Comparison of ENCODE assay signal across 8 mouse cellular contexts in the genomic region with DNA sequence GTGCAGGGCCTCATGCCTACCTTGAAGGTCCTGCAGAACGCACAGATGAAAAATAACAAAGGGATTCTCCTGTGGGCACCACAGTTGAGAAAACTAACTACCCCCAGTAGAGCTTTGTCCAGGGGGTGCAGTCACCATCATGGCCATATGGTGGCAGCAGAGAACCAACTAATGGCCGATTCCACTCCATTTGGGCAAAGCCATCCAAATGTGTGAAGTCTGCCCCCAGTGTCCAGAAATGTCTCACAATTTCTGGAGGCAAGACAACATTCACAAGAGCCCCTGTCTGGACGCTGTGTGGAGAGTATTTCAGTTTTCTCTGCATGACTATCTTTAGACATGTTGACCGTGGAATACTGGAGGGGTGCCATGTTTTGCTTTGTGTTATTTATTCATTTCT. TPM values are rescaled to one million over a fixed set of nuclear protein-coding genes. Genes with fewer than 3 reads are reported as not detected.
DNase-seq lines count a peak whose midpoint lies in the region; ATAC-seq and TF ChIP-seq lines count a peak whose summit lies in the region.

No protein-coding gene starts in this region.

- H3K36me3 ChIP-seq in kidney, adult 2 months (ENCODE audit: control insufficient read depth, insufficient read depth, low read length): no peaks in the 10 kb centered on the region
- peaks cover 14% of the 10 kb centered on the region for H3K36me3 ChIP-seq in limb, embryonic 13.5 days

- peak; percentile 99 for TF ChIP-seq CTCF in kidney, adult 2 months (conservative IDR thresholded peaks at IDR 0.05; ENCODE audit: insufficient read depth, insufficient read length, low read depth, low read length)

- H3K27ac ChIP-seq in kidney, adult 2 months (ENCODE audit: insufficient read depth, low read depth, low read length): no peak overlapping the region
- H3K27ac ChIP-seq in limb, embryonic 13.5 days: no peak overlapping the region

- H3K4me2 ChIP-seq in limb, embryonic 13.5 days (replicated peaks): no peak overlapping the region

- ATAC-seq in granulocyte monocyte progenitor cell, adult 5-6 weeks (replicated peaks; ENCODE audit: poor library complexity, severe bottlenecking): peak; percentile 74
- ATAC-seq in limb, embryonic 13.5 days (ENCODE audit: low FRiP score, low read depth): peak; percentile 22; the same call in 1 of the 2 replicates

- no peaks in the 10 kb centered on the region for H3K27me3 ChIP-seq in kidney, adult 2 months (replicated peaks; ENCODE audit: control insufficient read depth, insufficient read depth, low read length)
- peaks cover 30% of the 10 kb centered on the region for H3K27me3 ChIP-seq in limb, embryonic 13.5 days

- H3K4me1 ChIP-seq in kidney, adult 2 months (ENCODE audit: control insufficient read depth, insufficient read depth, low read length): peaks cover 3% of the 10 kb centered on the region; the same call in 1 of the 2 replicates
- H3K4me1 ChIP-seq in limb, embryonic 13.5 days: peaks cover 54% of the 10 kb centered on the region

- H3K4me3 ChIP-seq in kidney, adult 2 months (ENCODE audit: insufficient read depth, low read depth, low read length): no peak overlapping the region
- H3K4me3 ChIP-seq in limb, embryonic 13.5 days: no peak overlapping the region

- no peak overlapping the region for H3K9ac ChIP-seq in limb, embryonic 13.5 days

- TF ChIP-seq POLR2A in kidney, adult 2 months (IDR thresholded peaks at IDR 0.05; ENCODE audit: low read depth, low read length): no peak

- no peaks in the 10 kb centered on the region for H3K9me3 ChIP-seq in limb, embryonic 13.5 days

- DNase-seq in 3T3-L1 (ENCODE audit: low read depth, low spot score): peak; percentile 92
- peak; percentile 87 for DNase-seq in adrenal gland, adult 2 months
- peak; percentile 79 for DNase-seq in embryo, embryonic 11.5 days (ENCODE audit: low read depth, low spot score)
- peak; percentile 87 for DNase-seq in kidney, adult 2 months
- DNase-seq in monocyte, adult 2 months (ENCODE audit: low read depth in 1 of 2, low spot score in 2 of 2): peak; percentile 64 to 80
- peak; percentile 87 to 91 for DNase-seq in spleen, postnatal 10 days (ENCODE audit: low spot score in 2 of 2)

- WGBS in kidney, adult 2 months: 2% methylated on average over 4 of the region's 4 CpGs
- 5% methylated on average over 4 of the region's 4 CpGs for WGBS in limb, embryonic 13.5 days

RNA-seq across cellular contexts. Expression of a gene that starts 1.9 kb away (rescaled TPM):
- 1 to 10 TPM; 7.4 to 8.1 TPM for total RNA-seq in adrenal gland, adult 2 months (2021)
- 34.0 and 41.0 TPM in 2 replicates for polyA plus RNA-seq in adrenal gland, adult 2 months (2012; rRNA removed)
- not detected in 2 replicates for total RNA-seq in granulocyte monocyte progenitor cell, adult 5-6 weeks (2014; fragmentation: Nextera tagmentation)
- 0.26 and 6.3 TPM in 2 replicates for total RNA-seq in granulocyte monocyte progenitor cell, adult 5-6 weeks (2017)
- polyA plus RNA-seq in kidney, adult 2 months (2012; rRNA removed): 1.2 and 2.8 TPM in 2 replicates
- polyA plus RNA-seq in limb, embryonic 13.5 days (2015; fragmentation: Nextera tagmentation; extraction: Ambion mirVana): 3.2 and 3.3 TPM in 2 replicates

RNA-seq across cellular contexts. Expression of a gene that starts 16.8 kb away (rescaled TPM):
- total RNA-seq in adrenal gland, adult 2 months (2021): 10 to 100 TPM; 19.2 to 20.5 TPM
- polyA plus RNA-seq in adrenal gland, adult 2 months (2012; rRNA removed): 41.3 and 42.9 TPM in 2 replicates
- 6.1 and 9.3 TPM in 2 replicates for total RNA-seq in granulocyte monocyte progenitor cell, adult 5-6 weeks (2014; fragmentation: Nextera tagmentation)
- 16.5 and 19.5 TPM in 2 replicates for total RNA-seq in granulocyte monocyte progenitor cell, adult 5-6 weeks (2017)
- polyA plus RNA-seq in kidney, adult 2 months (2012; rRNA removed): 34.9 and 42.5 TPM in 2 replicates
- 11.0 and 13.4 TPM in 2 replicates for polyA plus RNA-seq in limb, embryonic 13.5 days (2015; fragmentation: Nextera tagmentation; extraction: Ambion mirVana)

RNA-seq across cellular contexts. Expression of a gene that starts 23.5 kb away (rescaled TPM):
- not detected for total RNA-seq in adrenal gland, adult 2 months (2021)
- not detected in 2 replicates for polyA plus RNA-seq in adrenal gland, adult 2 months (2012; rRNA removed)
- total RNA-seq in granulocyte monocyte progenitor cell, adult 5-6 weeks (2014; fragmentation: Nextera tagmentation): not detected in 2 replicates
- not detected in 2 replicates for total RNA-seq in granulocyte monocyte progenitor cell, adult 5-6 weeks (2017)
- polyA plus RNA-seq in kidney, adult 2 months (2012; rRNA removed): 0.05 and 0.11 TPM in 2 replicates
- polyA plus RNA-seq in limb, embryonic 13.5 days (2015; fragmentation: Nextera tagmentation; extraction: Ambion mirVana): not detected in 2 replicates

RNA-seq across cellular contexts. Expression of a gene that starts 30.7 kb away (rescaled TPM):
- total RNA-seq in adrenal gland, adult 2 months (2021): 1 to 10 TPM; 2.9 to 5.2 TPM
- polyA plus RNA-seq in adrenal gland, adult 2 months (2012; rRNA removed): 7.8 and 9.5 TPM in 2 replicates
- total RNA-seq in granulocyte monocyte progenitor cell, adult 5-6 weeks (2014; fragmentation: Nextera tagmentation): not detected in 2 replicates
- total RNA-seq in granulocyte monocyte progenitor cell, adult 5-6 weeks (2017): not detected in 2 replicates
- polyA plus RNA-seq in kidney, adult 2 months (2012; rRNA removed): not detected in 2 replicates
- 9.8 and 10.0 TPM in 2 replicates for polyA plus RNA-seq in limb, embryonic 13.5 days (2015; fragmentation: Nextera tagmentation; extraction: Ambion mirVana)

RNA-seq across cellular contexts. Expression of a gene that starts 31.7 kb away (rescaled TPM):
- total RNA-seq in adrenal gland, adult 2 months (2021): 10 to 100 TPM; 40.3 to 47.8 TPM
- 11.8 and 15.3 TPM in 2 replicates for polyA plus RNA-seq in adrenal gland, adult 2 months (2012; rRNA removed)
- total RNA-seq in granulocyte monocyte progenitor cell, adult 5-6 weeks (2014; fragmentation: Nextera tagmentation): 99.9 and 115 TPM in 2 replicates
- total RNA-seq in granulocyte monocyte progenitor cell, adult 5-6 weeks (2017): 110 and 125 TPM in 2 replicates
- polyA plus RNA-seq in kidney, adult 2 months (2012; rRNA removed): 13.0 and 14.2 TPM in 2 replicates
- 94.7 and 97.7 TPM in 2 replicates for polyA plus RNA-seq in limb, embryonic 13.5 days (2015; fragmentation: Nextera tagmentation; extraction: Ambion mirVana)
